Mouse (Mus musculus) MEL-GATA-1-ER (cell line): Measurements from ENCODE around the gene Ncstn.

Experiments used
- DNase-seq: peaks from one replicate; pipeline ENCODE4 v3.0.0-alpha.2; 2012; ENCODE audit warnings: low read depth; ENCODE audit errors: extremely low read depth

Ncstn gene

DNA sequence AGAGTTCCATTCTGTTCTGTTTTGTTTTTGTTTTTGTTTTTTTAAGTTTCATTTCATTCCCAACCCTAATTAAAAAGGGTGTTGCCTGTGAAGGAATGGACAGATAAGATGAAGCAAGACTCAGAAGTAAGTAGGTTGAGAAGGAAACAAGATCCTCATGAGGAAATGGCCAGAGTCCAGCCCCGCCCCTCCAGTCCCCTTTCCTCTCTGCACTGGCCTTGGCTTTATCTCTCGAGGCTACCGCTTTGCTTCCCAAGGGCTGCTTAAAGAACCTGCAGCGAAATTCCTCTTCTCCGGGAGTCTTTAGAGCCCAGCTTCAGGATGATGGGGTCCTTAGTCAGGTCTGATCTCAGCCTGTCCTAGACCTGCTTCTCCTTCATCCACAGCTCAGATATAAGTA is 4.6 kb downstream of the Ncstn start:
- DNase-seq: no peak

DNA sequence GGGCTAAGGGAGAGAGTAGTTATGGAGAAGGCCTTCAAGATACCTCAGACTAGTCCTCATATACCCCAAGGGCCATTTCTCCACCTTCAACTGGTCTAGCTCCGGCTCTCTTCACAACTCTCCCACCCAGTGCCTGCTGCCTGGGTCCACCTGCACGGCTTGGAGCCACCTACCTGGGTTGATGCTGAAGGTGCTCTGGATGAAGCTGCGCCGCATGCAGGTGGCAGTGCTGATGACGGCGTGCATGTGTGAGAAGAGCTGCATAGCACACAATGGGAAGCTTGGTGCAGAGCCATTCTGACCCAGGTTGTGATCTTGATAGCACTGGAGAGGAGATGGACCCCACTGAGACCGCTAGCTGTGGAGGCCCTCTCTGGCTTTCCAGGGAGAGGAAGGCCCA is 10.0 kb downstream of the Ncstn start:
- DNase-seq: no peak

DNA sequence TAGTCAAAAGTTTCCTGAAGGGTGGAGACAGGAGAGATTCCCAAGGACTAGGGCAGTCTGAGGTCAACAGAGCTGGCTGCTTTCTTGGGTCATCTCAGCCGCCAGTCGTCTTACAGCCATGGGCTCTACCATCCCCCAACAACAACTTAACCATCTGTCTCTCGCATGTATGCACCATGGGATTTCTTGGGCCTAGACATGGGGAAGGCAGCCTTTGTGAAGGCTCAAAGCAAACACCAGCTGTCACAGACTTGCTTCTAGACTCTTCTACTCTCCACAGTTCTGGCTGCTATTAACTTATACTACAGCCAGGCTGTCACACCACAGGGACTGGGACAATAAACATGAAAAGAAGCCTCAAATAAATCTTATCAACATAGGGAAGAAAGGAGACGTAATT is 11.0 kb downstream of the Ncstn start:
- DNase-seq: no peak

DNA sequence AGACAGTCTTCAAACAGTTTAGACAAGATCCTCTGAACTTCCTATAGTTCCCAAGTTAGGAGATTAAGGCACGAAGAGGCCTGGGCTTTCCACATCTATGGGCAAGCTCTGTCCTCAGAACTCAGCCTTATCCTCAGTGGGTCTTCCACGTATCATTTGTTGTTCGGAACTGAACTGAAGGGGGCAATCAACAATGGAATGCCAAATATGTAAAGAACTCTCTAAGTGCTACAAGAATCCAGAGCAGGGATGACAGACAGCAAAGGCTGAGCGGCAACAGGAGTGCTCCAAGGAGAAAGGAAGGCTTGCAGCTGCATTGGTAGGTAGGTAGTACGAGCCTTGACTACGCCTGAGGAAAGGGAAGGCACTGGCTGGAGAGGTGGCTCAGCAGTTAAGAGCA is 12.4 kb downstream of the Ncstn start:
- no peak for DNase-seq

DNA sequence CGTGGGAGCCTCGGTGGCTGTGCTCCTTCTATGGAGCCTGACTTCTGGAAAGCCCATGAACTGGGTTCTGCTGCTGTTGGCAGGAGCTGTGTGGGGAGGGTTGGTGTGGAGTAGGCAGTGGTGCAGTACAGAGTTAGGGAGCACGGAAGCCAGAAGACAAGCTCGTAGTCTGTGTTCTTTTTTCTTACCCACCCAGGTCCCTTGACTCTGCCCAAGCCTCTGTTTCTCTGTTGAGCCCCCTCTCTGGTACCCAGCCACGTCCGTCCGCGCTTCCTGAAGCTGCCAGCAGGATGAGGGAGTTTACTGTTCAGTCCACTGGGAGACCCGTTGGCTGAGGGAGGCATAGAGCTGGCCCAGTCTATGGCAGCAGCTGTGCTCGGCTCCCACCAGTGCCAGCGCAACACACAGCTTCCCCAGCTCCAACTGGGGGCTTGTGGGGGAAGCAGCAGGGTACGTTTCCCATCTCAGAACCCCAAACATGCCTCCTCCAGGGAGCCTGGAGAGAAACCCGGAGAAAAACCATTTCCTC is 17.9 kb downstream of the Ncstn start:
- DNase-seq: no peak

DNA sequence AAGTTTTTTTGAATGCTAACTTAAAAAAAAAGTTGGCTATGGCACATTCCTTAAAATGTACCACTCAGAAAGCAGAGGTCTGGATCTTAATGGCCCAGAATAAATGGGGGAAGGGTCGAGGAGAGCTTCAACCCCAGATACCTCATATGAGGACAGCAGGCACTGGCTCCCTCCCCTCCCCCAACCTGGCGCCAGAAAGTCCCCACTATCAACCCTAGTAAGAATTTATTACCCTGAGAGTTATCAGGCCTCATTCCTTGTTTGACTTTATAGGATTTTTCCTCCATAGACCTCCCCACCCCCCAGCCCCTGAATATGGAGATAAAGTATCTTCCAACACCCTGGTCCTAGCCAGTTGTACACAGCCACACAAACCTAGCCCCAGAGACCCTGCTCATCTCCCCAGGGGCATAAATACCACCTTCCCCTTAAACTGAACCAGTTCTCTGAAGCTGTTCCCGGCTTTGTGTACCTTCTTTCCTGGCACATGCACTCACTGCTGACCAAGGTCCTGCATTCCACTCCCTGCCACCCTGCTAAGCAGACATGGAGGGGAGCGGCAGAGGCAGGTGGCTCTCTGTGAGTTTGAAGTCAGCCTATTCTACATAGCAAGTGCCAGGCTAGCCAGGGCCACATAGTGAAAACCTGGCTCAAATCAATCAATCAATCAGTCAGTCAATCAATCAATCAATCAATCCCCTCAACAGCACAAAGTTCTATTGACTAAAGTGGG is 19.1 kb downstream of the Ncstn start:
- DNase-seq: no peak

DNA sequence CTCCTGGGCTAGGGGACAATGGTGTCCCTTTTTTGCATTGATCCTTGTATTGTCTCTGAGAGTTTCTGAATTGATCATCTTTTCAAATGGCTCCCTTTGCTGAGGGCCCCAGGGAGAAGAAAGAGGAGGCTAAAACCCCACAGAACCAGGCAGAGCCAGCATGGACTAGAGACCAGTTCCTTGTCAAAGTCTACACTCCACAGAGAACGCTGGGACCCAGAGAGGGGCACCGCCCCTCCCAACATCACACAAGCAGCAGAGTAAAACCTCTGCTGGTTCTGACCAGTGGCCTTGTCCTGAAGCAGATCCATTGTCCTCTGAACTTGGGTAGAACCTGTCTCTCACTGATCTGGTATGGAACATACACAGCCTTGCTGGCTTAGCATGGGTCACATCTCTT is 20.5 kb downstream of the Ncstn start:
- no peak for DNase-seq

DNA sequence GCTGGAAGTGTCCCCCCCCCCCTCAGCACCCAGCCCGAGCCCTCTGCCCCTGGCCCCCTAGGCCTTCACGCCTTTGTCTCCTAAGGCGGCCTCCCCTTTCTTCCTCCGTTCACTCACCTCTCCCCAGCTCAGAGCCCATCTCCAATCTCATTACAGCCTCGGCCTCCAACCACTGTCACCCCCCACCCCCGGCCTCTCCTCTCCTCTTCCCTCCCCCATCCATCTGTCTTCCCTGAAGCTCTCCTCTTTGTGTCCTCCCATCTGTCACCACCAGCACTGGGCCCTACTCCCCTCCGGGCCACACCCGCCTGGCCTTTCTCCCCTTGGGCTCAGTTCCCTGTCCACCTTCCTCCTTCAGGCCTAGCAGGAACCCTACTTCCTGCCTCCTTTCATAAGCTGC is 21.4 kb downstream of the Ncstn start:
- DNase-seq: no peak

DNA sequence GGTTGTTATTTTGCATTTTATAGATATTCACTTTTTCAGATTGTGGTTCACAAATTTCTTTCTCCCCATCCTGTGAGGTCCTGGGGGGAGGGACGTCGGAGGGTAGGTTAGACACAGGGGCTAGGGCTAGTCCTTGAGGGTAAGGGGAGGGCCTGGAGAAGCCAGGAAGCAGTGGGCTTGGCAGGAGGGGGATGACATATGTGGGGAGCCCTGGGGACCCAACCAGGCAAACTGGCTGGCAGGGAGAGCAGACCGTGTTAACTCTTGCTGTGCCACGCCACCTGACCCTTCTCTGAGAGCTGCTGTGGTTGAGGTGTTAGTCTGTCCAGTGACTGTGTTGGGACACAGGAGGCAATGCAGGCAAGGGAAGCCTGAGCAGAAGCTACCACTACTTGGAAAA is 21.9 kb downstream of the Ncstn start:
- DNase-seq: no peak

DNA sequence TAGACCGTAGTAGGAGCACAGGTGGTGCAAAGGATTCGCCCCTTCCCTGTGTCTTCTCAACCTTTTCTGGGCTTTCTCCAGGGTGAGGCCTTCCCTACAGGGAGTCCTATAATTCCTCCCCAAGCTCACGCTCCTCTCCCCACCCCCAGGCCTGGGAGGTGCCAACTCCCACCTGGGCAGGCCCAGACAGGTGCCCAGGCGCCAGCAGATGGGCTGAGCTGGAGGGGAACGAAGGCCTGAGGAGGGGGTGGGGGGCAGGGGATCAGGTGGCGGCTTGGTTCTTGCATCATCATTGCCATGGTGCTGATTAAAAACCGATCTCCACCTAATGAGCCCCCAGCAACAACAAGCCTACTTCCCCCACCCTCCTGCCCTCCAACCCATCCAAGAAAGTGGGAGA is 23.7 kb downstream of the Ncstn start:
- DNase-seq: no peak

DNA sequence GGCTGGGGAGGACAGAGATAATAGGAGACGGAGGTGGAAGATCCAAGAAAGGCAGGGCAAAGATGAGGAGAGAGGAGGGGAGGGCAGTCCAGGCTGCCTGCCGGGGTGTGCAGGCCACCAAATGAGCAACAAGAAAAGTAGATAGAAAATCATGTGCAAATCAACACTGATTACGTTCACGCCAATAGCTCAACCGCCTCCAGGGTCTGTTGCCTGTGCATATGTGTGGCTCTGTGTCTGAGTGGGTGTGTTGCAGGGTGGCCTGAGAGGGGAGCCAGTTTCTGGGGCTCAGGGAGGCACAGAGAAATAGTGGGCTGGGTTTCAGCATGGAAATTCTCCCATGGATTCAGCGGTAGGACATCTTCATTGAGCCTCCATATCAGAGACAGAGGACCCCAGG is 24.3 kb downstream of the Ncstn start:
- DNase-seq: no peak

DNA sequence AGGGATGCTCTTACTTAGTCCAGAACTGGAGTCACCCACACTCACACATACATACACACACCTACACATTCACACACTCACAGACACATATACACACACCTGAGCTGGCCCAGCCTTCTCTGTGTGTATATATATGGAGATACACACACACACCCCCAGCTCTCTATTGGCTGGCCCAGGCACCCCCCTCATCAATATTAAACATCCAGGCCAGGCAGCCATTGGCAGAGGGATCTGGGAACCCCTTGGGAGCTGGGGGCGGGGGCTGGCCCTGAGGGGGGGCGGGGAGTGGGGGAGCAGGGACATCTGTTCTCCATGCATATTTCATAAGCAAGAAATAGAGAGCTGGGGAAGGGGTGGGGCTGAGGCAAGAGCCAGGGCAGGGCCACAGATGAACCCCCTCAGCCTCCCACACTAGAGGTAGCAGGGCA is 25.1 kb downstream of the Ncstn start, which contains the start of gene Nhlh1:
Nhlh1 (minus strand) TSS at position 83 of the 431 bp plus-strand sequence.
- DNase-seq: no peak

DNA sequence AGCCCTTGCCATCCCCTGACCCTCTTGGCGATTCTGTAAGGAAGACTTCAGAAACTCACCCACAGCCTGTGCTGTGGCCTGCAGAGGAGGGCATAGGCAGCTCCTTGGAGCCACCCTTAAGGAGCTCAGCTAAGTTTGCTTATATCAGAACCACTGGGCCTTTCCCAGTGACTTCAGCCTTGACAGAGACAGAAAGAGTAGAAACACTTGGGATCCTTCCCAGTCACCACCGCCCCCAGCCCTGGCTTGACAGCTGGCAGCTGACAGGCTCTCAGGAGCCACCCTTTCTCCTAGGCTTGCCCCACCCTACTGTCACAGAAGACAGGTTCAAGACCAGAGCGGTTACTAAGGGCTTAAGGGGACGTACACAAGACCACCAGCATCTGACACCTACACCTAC is 26.3 kb downstream of the Ncstn start:
- DNase-seq: no peak

DNA sequence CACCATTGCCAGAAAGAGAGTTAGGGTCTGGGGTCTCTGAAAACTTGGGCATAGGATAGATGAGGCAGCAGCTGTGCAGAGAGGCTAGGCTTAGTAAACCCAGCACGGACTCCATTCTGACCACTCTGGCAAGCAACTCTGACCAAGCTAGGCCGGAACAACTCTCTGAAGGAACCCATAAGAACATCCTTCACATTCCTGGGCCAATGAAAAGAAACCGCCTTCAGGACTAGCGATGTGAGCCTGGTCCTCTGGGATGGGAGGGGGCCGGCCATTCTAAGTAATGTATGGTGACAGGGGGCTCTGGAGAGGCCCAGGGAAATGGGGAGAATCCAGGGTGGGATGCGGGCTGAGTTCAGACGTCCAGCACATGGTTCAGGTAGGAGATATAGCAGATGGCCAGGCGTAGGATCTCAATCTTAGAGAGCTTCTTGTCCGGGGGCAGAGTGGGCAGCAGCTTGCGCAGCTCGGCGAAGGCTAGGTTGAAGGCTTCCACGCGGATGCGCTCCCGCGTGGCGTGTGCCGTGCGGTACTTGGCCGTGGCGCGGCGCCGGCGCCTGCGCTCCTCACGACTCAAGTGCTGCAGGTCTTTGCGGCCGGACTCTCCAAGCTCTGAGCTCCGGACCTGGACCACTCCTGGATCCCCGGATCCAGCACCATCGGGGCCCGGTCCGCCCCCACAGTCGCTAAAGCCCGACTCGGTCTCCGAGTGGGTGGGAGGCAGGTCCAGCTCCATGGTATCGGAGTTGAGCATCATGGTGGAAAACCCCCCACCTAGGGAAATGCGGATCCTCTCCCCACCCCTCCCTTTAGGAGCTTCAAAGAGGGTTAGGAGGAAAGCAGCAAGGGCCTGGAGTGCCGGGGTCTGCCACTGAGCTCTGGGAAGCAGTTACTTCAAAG is 28.8 kb downstream of the Ncstn start:
- no peak for DNase-seq

DNA sequence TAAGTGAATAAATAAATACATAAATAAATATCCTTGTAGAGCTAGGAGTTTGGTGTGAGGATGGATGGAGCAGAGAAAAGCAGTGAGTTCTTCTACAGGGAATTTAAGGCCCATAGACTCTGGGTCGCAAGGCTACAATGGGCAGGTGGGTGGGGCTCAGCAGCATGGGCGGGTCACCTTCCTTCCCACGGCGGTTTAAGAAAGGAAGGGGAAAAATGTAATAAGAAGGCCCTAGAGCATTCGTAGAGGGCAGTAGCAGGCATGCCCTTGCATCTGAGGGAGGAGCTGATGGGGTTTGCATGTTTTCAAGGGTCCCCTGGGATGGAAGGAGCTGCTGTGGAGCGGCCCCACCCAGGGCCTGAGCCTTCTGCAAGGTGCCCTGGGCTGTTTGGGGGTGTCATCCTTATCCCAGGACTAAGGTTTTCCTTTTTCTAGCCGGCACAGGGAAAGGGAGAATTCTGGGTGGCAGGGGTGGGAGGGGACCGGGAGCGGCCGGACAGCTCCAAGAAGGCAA is 29.8 kb downstream of the Ncstn start:
- DNase-seq: no peak

DNA sequence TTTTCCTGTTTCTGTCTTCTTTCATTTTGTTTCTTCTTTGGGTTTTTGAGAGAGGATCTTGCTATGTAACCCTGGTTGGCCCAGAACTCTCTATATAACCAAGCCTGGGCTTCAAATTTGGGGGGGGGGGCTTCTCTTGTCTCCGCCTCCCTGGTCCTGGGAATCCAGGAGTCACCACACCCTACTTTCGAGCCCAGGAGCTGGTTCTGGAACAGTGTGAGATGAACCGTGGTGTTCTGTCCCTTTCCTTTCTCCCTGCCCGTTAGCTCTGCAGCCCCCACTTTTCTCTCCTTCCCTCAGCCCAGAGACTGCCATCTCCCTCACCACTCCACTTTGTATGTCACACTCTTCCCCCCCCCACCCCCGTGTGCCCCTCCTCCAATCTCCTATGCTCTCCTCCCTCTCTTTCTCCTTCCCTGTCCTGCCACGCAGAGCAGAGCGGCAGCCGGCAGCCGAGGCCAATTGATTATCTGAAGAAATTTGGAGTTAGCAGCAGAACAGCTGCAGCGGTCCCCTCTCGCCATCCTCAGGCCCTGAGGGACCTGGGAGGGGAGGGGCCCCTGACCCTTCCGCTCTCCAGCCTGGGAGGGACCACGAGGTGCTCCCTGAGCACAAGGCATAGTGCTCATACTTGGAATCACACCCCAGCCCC is 33.3 kb downstream of the Ncstn start:
- DNase-seq: no peak

DNA sequence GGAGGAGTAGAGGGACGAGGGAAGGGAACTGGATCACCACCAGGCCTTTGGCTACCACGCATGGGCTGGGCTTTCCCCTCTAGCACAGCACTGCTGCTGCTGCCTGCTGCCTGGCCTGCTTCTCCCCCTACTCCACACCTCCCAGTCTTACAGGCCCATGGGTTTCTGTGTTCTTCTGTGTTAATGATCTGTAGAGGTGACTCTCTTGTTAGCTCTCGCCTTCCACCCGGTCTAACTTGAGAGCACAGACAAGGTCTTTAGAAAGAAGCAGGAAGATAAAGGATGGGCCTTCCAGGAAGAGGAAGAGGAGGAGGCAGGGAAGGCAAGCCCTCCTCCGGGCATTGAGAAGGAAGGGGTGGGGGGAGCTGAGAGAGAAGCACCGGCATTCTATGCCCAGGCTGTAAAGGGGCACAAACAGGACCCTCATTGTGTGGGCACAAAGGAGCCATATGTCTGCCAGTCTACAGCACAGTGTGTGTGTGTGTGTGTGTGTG is 34.3 kb downstream of the Ncstn start:
- DNase-seq: no peak

DNA sequence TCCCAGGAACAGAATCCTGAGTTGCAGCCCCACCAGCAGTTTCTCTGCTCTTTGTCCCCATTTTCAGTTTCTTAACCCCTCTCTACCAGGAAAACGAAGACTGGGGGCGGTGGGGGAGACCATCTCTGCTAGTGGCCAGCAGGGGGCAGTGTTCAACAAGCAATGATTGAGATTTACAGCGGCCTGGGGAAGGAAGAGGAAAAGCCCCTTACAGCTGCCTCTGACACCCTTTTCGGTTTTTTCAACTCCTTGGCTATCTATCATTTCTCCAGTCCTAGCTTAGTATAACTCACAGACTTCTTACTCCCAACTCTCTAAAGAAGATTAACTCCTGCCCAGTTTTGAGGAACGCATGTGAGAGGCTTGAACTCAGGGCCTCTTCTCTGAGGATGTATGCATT is 35.7 kb downstream of the Ncstn start:
- DNase-seq: peak; percentile 64

DNA sequence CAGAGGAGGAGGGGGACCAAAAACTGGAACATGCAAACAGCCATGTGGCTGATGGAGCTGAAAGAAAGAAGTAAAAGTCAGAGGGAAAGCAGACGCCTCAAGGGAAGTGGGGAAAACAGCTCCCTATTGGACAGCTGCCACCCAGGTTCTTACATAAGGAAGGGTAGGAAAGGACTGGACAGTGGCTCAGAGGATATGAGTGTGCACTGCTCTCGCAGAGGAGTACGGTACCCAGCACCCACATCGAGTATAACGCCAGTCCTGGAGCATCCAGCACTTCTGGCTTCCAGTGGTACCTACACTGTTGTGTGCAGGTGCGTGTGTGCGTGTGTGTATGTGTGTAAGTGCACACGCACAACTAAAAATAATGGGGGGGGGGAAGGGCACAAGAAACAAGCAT is 36.2 kb downstream of the Ncstn start:
- no peak for DNase-seq

DNA sequence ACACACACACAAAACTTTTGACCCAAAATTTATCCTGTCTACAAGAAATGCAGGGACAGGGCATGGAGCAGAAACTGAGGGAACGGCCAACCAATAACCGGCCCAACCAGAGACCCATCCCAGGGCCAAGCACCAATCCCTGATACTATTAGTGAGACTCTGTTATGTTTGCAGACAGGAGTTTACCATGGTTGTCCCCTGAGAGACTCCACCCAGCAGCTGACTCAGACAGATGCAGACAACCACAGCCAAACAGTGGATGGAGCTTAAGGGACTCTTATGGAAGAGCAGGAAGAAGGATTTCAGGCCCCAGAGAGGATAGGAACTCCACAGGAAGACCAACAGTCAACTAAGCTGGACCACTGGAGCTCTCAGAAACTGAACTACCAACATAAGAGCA is 52.7 kb downstream of the Ncstn start:
- DNase-seq: no peak
